Mouse (Mus musculus) adrenal gland, adult 18-20 months (tissue): ENCODE data around the gene Il18bp. TPM values are rescaled to one million over a fixed set of nuclear protein-coding genes. Genes with fewer than 3 reads are reported as not detected.
"Not testable (repeated sequence)": the region's sequence is repeated elsewhere in the genome, so short reads cannot be mapped to it uniquely, and the experiment has no call there.

Source experiments
- DNase-seq, 2 experiments: peaks; one replicate each; pipeline ENCODE4 v3.0.0; 2021 to 2022; ENCODE audit warnings: low spot score in 2 of 2
- long read RNA-seq, 2 experiments: library from polyadenylated mRNA; stranded (forward); transcript quantifications; one replicate each; pipeline ENCODE4 v2.0.0; 2021
- total RNA-seq, 2 experiments: library from RNA; stranded (reverse); gene quantifications; 1 replicate in 1 of 2; 2 replicates in 1 of 2; pipeline ENCODE4 v1.2.3; 2021

Gene Il18bp
- 10 to 100 TPM in 1 of 2 experiments, 1 to 10 TPM in 1; 8.4 to 12.5 TPM for total RNA-seq
- long read RNA-seq, experiment 1, partial matches to known transcripts, result 6 of 8 reads
- long read RNA-seq, experiment 1, other reads (novel, unspliced or antisense), result 0 of 8 reads
- long read RNA-seq, experiment 2, partial matches to known transcripts, result 6 of 9 reads
- long read RNA-seq, experiment 2, other reads (novel, unspliced or antisense), result 1 of 9 reads

DNA sequence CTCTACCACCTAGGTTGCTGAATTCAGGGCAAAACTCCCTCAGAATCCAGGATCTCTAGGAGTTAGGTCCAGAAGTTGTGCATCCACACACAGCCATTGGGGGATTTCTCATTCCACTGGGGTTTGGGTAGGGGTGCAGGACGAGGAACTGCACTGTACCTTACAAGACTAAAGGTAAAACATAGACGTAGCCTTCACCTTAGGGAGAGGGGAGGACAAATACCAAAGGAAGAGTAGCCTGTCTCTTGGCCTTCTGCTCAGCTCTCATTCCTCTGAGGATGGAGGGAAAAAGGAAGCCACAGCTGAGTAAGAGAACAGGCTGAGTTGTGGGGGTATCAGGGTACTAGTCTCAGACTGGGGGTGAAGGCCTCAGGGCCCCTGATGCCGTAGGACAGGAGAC, at the start of gene Il18bp:
Il18bp (minus strand) TSS at position 101 of the 400 bp plus-strand sequence.
- no peak for DNase-seq

GRCm38 (mm10) chr7:102066363-102066762, 47.9 kb upstream of the Il18bp start:
- DNase-seq, result no peak

- DNase-seq, result peak; percentile 85 to 86
These were observed 46.8 kb upstream of the Il18bp start, which contains the start of the genes Rnf121, Xndc1 and Xntrpc for GRCm38 (mm10) chr7:102065046-102065891. Rnf121 (minus strand) TSS chr7:102065469. Xndc1 (plus strand) TSS chr7:102065511. Xntrpc (plus strand) TSS chr7:102065713.

- no peak for DNase-seq
These were observed 46.2 kb upstream of the Il18bp start for GRCm38 (mm10) chr7:102064655-102065045.

GRCm38 (mm10) chr7:102063891-102064290, 45.4 kb upstream of the Il18bp start:
- no peak for DNase-seq

GRCm38 (mm10) chr7:102062203-102062602, 43.7 kb upstream of the Il18bp start:
- DNase-seq, result no peak

DNA sequence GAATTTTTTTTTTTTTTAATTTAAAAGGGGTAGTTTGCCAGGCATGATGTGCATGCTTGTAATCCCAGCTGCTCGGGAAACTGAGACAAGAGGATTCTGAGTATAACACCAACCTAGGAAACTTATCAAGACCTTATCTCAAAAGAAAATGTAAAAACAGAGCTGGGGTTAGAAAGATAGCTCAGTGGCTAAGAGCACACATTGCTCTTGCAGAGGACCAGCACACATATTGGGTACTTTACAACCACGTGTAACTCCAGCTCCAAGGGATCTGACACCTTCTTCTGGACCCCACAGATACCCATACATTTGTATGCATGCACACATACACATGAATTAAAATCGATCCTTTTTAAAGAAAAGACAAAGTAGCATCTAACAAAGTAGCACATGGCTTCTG, 42.9 kb upstream of the Il18bp start:
- DNase-seq, result no peak

- not testable (repeated sequence) for DNase-seq
These were observed 30.0 kb upstream of the Il18bp start for GRCm38 (mm10) chr7:102048524-102048923.

GRCm38 (mm10) chr7:102042314-102042713, 23.8 kb upstream of the Il18bp start:
- DNase-seq, result no peak

DNA sequence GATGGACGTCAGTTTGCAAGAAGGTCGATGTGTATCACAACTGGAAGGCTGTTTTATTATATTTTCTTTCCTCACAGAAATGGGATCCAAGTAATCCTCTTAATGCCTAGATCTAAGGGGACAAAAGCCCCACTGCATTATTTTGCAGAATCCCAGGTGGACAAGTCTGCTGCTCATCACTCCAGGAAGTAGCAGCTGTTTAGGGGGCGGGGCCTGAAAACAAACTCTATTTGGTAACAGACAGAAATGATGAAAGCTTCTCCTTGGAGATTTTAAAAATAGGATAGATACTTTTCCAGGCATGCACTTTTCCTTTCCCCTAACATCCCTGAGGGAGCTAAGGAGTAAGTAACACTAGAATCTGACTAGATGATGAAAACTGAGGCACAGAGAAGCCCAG, 18.8 kb upstream of the Il18bp start:
- DNase-seq, result no peak

- no peak for DNase-seq
These were observed 17.0 kb upstream of the Il18bp start for GRCm38 (mm10) chr7:102035534-102035933.

GRCm38 (mm10) chr7:102034904-102035303, 16.4 kb upstream of the Il18bp start:
- DNase-seq, result no peak

- no peak for DNase-seq
These were observed 7.0 kb upstream of the Il18bp start for GRCm38 (mm10) chr7:102025187-102026119.

- DNase-seq, result no peak
These were observed 5.3 kb upstream of the Il18bp start for GRCm38 (mm10) chr7:102023821-102024220.

DNA sequence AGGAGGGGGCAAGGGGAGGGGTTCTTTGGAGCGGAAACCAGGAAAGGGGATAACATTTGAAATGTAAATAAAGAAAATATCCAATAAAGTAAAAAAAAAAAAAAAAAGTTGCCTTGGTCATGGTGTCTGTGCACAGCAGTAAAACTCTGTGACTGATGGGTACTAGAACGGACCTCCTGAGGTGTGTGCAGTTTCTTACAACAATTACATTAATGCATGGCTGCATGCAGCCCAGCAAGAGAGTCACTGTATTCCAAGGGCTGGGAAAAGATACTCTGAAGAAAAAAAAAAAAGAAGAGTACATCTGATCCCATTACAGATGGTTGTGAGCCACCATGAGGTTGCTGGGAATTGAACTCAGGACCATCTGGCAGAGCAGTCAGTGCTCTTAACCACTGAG, 2.4 kb upstream of the Il18bp start:
- not testable (repeated sequence) for DNase-seq

- no peak for DNase-seq
These were observed 872 bp upstream of the Il18bp start for GRCm38 (mm10) chr7:102019362-102019761.

DNA sequence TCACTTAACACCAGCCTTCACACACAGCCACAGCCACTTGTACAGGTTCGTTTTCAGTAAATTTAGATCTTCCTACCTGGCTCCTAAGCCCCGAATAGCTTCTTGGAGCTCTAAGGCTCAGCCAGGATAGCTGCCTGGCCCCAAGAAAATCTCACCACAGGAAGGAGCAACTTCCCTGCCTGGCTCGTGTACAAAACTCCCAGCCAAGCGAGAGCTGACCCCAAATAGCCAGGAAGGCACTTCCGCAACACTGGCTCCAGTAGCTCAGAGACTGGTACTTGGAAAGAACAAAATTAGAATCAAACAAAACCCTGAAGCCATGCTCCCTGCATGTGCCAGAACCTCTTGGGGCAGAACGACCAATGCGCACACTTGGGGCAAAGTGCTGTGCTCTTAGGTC, 456 bp downstream of the Il18bp start:
- no peak for DNase-seq

GRCm38 (mm10) chr7:102017452-102017851, 1.0 kb downstream of the Il18bp start:
- no peak for DNase-seq

DNA sequence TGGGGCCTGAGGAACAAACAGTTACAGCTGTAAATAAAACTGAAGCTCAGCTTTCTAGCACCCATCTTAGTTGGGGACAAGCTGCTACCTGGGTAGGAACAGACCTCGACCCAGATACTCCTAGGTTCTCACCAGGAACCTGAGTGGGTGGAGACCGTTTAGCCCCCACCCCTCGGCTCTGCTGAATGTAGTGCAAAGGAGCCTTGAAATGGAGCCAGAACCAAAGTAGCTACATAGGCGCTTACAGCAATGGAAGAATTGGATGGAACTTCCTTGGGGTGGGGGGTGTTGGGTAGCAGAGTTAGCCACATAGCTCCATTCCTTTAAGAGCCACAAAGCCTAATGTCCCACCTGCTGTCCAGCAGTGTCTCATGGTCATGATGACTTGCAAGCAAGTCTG, 1.6 kb downstream of the Il18bp start:
- no peak for DNase-seq

- DNase-seq, result no peak
These were observed 3.5 kb downstream of the Il18bp start for GRCm38 (mm10) chr7:102014995-102015394.

DNA sequence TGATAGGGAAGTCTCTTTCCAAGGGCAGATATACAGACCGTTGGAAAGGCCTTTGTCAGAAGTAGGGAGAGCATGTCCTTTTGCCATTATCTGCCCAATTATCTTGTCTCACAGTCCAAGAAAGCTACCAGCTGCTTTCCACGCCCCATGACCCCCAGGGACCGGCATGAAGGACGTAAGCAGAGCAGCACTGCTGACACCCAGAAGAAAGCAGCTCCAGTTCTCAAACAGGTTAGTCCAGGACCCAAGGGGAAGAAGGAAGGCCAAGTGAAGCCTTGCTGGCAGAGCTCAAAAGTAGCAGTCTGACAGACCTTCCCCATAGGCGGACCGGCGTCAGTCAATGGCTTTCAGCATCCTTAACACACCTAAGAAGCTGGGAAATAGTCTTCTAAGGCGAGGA, 5.1 kb downstream of the Il18bp start:
- DNase-seq, result no peak
